Mouse (Mus musculus) megakaryocyte, embryonic 14.5 days (primary cell): Measurements from ENCODE around the gene AI837181. TPM values are rescaled to one million over a fixed set of nuclear protein-coding genes. Genes with fewer than 3 reads are reported as not detected.
A peak's percentile ranks its signal among the peaks of the same experiment; 100 is the strongest.

Experiments
- H3K27me3 ChIP-seq: replicated peaks from 2 replicates; pipeline ENCODE3; 2012; ENCODE audit warnings: inconsistent platforms
- H3K36me3 ChIP-seq: replicated peaks from 2 replicates; pipeline ENCODE3; 2012; ENCODE audit warnings: low read length, inconsistent platforms, mixed read lengths
- H3K4me1 ChIP-seq: 2 replicates; pipeline ENCODE4 v1.6.1; 2012; ENCODE audit warnings: inconsistent platforms
- H3K4me3 ChIP-seq: replicated peaks from 2 replicates; pipeline ENCODE3; 2012; ENCODE audit warnings: moderate library complexity, mild to moderate bottlenecking, inconsistent platforms
- H3K9me3 ChIP-seq: 2 replicates; pipeline ENCODE4 v1.6.1; 2012; ENCODE audit warnings: inconsistent platforms
- FLI1 ChIP-seq: IDR thresholded peaks from 2 replicates; pipeline ENCODE4 v1.6.1; 2012; ENCODE audit warnings: low read length, inconsistent platforms, mixed read lengths
- GATA1 ChIP-seq: IDR thresholded peaks from 3 replicates; pipeline ENCODE4 v1.6.1; 2012; ENCODE audit warnings: mixed read lengths, low read length, inconsistent platforms, borderline replicate concordance
- polyA plus RNA-seq: library from polyadenylated mRNA; stranded (reverse); fragments of >175 nt; gene quantifications from 2 replicates; pipeline ENCODE4 v1.2.3, GENCODE M21; 2012; ENCODE audit warnings: low replicate concordance; ENCODE audit not compliant: insufficient read depth

The AI837181 gene
- polyA plus RNA-seq, 1 experiment: 100 TPM

- Histone ChIP-seq H3K27me3 (no peaks in the 10 kb centered on the region), H3K36me3 (peaks cover 65% of the 10 kb centered on the region), H3K4me1 (peaks cover 62% of the 10 kb centered on the region), H3K4me3 (peak overlapping the region; percentile 100), H3K9me3 (no peaks in the 10 kb centered on the region)
- no peak for TF ChIP-seq FLI1
Measured at GRCm38 (mm10) chr19:5424092-5424781, 707 bp upstream of the AI837181 start.

GRCm38 (mm10) chr19:5425906-5426565 is 1.1 kb downstream of the AI837181 start:
- no peaks in the 10 kb centered on the region for H3K9me3 ChIP-seq
- peaks cover 64% of the 10 kb centered on the region for H3K4me1 ChIP-seq
- TF ChIP-seq GATA1 (no peak), FLI1 (no peak)
- no peaks in the 10 kb centered on the region for H3K27me3 ChIP-seq
- peaks cover 50% of the 10 kb centered on the region for H3K36me3 ChIP-seq
- H3K4me3 ChIP-seq: peak overlapping the region; percentile 100

- peaks cover 43% of the 10 kb centered on the region for H3K36me3 ChIP-seq
- no peaks in the 10 kb centered on the region for H3K9me3 ChIP-seq
- no peak for TF ChIP-seq GATA1
- no peak for TF ChIP-seq FLI1
- H3K27me3 ChIP-seq: peaks cover 6% of the 10 kb centered on the region
- peaks cover 67% of the 10 kb centered on the region for H3K4me1 ChIP-seq
- H3K4me3 ChIP-seq: peak overlapping the region; percentile 100
Measured at GRCm38 (mm10) chr19:5426640-5427290, 1.8 kb downstream of the AI837181 start.

DNA sequence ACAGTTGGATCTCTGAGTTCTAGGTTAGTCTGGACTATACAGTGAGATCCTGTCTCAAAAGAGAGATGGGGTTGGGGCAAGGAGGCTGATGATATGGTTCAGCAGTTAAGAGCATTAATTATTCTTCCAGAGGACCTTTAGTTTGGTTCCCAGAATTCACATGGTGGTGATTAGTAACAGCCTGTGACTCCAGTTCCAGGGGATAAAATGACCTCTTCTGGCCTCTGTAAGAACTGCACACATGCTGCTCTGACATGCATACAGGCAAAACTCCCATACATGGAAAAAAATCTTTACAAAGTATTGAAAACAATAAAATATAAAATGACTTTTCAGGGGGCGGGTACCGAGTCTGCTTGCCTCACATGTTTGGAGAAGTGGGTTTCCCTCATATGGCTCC is 3.1 kb downstream of the AI837181 start:
- Histone ChIP-seq H3K27me3 (peaks cover 8% of the 10 kb centered on the region), H3K9me3 (no peaks in the 10 kb centered on the region), H3K4me1 (peaks cover 70% of the 10 kb centered on the region), H3K4me3 (no peak overlapping the region), H3K36me3 (peaks cover 30% of the 10 kb centered on the region)
- TF ChIP-seq FLI1 (no peak), GATA1 (no peak)

GRCm38 (mm10) chr19:5429219-5429618 is 4.3 kb downstream of the AI837181 start:
- H3K4me1 ChIP-seq: peaks cover 70% of the 10 kb centered on the region
- H3K36me3 ChIP-seq: peaks cover 23% of the 10 kb centered on the region
- no peak overlapping the region for H3K4me3 ChIP-seq
- peaks cover 8% of the 10 kb centered on the region for H3K27me3 ChIP-seq
- TF ChIP-seq FLI1 (no peak), GATA1 (no peak)
- H3K9me3 ChIP-seq: no peaks in the 10 kb centered on the region

DNA sequence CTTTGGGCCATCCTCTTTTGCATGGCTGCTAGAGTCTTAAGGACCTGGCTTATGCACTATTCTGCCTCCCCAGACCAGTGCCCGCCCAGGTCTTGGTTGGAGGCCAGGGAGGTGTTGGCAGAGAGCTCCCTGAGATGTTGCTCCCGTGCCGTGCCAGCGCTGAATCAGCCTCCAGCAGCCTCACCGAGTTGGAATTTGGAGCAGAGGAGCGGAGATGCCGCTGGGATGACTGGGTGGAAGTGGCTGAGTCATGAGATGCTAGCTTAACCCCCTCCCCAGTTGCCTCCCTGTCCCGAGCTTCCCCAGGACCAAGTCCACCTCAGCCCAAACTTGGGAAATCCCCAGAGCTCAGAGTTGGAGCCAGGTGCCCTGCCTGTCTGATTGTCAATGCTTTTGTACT is 4.9 kb downstream of the AI837181 start:
- Histone ChIP-seq H3K36me3 (peaks cover 23% of the 10 kb centered on the region), H3K27me3 (peaks cover 10% of the 10 kb centered on the region), H3K9me3 (no peaks in the 10 kb centered on the region), H3K4me3 (no peak overlapping the region), H3K4me1 (peaks cover 75% of the 10 kb centered on the region)
- no peak for TF ChIP-seq FLI1
- TF ChIP-seq GATA1: no peak

- H3K4me1 ChIP-seq: peaks cover 78% of the 10 kb centered on the region
- H3K36me3 ChIP-seq: peaks cover 23% of the 10 kb centered on the region
- TF ChIP-seq FLI1: no peak
- no peak for TF ChIP-seq GATA1
Measured at GRCm38 (mm10) chr19:5430408-5430807, 5.5 kb downstream of the AI837181 start.

GRCm38 (mm10) chr19:5431911-5432464 is 7.0 kb downstream of the AI837181 start:
- peaks cover 11% of the 10 kb centered on the region for H3K36me3 ChIP-seq
- H3K4me3 ChIP-seq: no peak overlapping the region
- TF ChIP-seq GATA1: no peak
- no peak for TF ChIP-seq FLI1
- H3K27me3 ChIP-seq: peaks cover 12% of the 10 kb centered on the region
- H3K9me3 ChIP-seq: no peaks in the 10 kb centered on the region
- H3K4me1 ChIP-seq: peaks cover 68% of the 10 kb centered on the region

More at GRCm38 (mm10) chr19:5430408-5430807, 5.5 kb downstream of the AI837181 start:
- H3K27me3 ChIP-seq: peaks cover 10% of the 10 kb centered on the region
- H3K9me3 ChIP-seq: no peaks in the 10 kb centered on the region
- H3K4me3 ChIP-seq: no peak overlapping the region

- Histone ChIP-seq H3K27me3 (peaks cover 18% of the 10 kb centered on the region), H3K4me3 (peak overlapping the region; percentile 91), H3K9me3 (no peaks in the 10 kb centered on the region), H3K36me3 (peaks cover 1% of the 10 kb centered on the region), H3K4me1 (peaks cover 69% of the 10 kb centered on the region)
- TF ChIP-seq GATA1 (no peak), FLI1 (no peak)
Measured at GRCm38 (mm10) chr19:5432992-5433852, 8.3 kb downstream of the AI837181 start.
